Mouse (Mus musculus): ENCODE results near the gene Nxpe3. TPM values are rescaled to one million over a fixed set of nuclear protein-coding genes. Genes with fewer than 3 reads are reported as not detected.

Gene Nxpe3
- polyA plus RNA-seq, 1 experiment from 2014 or later, result 0.85 TPM

DNA sequence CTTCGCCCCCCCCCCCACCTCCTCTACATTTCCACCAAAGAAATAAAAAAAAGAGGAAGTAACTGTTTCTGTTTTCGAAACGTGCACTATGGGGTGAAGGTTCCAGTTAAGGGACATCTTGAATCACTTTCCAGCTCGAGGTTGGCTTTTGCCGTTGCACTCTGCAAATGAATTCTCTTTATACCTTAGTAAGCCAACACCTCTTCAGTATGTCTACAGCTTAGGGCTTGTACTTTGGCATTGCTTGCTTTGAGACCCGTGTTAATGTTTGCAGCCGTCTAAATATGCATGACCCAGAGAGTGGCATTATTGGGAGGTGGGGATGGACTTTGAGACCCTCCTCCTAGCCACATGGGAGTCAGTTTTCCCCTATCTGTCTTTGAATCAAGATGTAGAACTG lies 2.6 kb downstream of the Nxpe3 start:
- 66% methylated on average over 7 of the region's 7 CpGs for WGBS
- no peak overlapping the region for H3K4me3 ChIP-seq (replicated peaks; ENCODE audit: low read length)
- no peak for ATAC-seq (ENCODE audit: insufficient read depth, low FRiP score)
- H3K9ac ChIP-seq (ENCODE audit: low read length), result no peak overlapping the region
- H3K9me3 ChIP-seq (replicated peaks; ENCODE audit: control insufficient read depth, low read length), result no peaks in the 10 kb centered on the region
- H3K27me3 ChIP-seq (ENCODE audit: control insufficient read depth, insufficient read depth, low read length), result no peaks in the 10 kb centered on the region
- H3K4me1 ChIP-seq (ENCODE audit: control insufficient read depth, insufficient read depth, low read length), result peaks cover 14% of the 10 kb centered on the region
- no peak overlapping the region for H3K4me2 ChIP-seq (ENCODE audit: low read depth, low read length)
- H3K27ac ChIP-seq (ENCODE audit: low read length), result no peak overlapping the region
- H3K36me3 ChIP-seq (ENCODE audit: control insufficient read depth, insufficient read depth, low read length), result no peaks in the 10 kb centered on the region

DNA sequence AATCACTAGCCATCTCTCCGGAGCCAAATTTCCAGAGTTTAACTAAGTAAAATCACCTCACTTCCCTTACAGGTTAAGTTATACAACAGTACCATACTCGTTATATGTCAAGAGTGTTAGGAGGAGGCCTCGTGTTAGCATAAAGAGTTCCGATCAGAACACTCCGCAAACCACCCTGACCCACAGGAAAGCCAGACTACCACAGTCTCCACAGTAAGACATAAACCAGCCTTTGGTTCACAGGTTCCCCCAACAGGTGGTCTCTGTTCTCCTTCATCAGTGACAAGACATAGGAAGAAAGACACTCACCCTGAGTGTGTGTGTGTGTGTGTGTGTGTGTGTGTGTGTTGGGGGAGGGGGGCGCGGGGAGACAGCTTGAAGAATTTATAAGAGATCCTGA lies 3.7 kb downstream of the Nxpe3 start:
- ATAC-seq (ENCODE audit: insufficient read depth, low FRiP score), result no peak
- Histone ChIP-seq H3K27me3 (ENCODE audit: control insufficient read depth, insufficient read depth, low read length) (no peaks in the 10 kb centered on the region), H3K4me1 (ENCODE audit: control insufficient read depth, insufficient read depth, low read length) (peaks cover 14% of the 10 kb centered on the region), H3K9me3 (replicated peaks; ENCODE audit: control insufficient read depth, low read length) (no peaks in the 10 kb centered on the region), H3K27ac (ENCODE audit: low read length) (no peak overlapping the region), H3K4me2 (ENCODE audit: low read depth, low read length) (no peak overlapping the region), H3K9ac (ENCODE audit: low read length) (no peak overlapping the region), H3K4me3 (replicated peaks; ENCODE audit: low read length) (no peak overlapping the region), H3K36me3 (ENCODE audit: control insufficient read depth, insufficient read depth, low read length) (no peaks in the 10 kb centered on the region)
- 85% methylated on average over 7 of the region's 7 CpGs for WGBS

GRCm38 (mm10) chr16:55890346-55891136 lies 4.5 kb downstream of the Nxpe3 start:
- 86% methylated on average over 19 of the region's 19 CpGs for WGBS
- Histone ChIP-seq H3K4me2 (ENCODE audit: low read depth, low read length) (no peak overlapping the region), H3K4me3 (replicated peaks; ENCODE audit: low read length) (no peak overlapping the region), H3K27ac (ENCODE audit: low read length) (no peak overlapping the region), H3K9ac (ENCODE audit: low read length) (no peak overlapping the region), H3K9me3 (replicated peaks; ENCODE audit: control insufficient read depth, low read length) (no peaks in the 10 kb centered on the region), H3K36me3 (ENCODE audit: control insufficient read depth, insufficient read depth, low read length) (no peaks in the 10 kb centered on the region), H3K4me1 (ENCODE audit: control insufficient read depth, insufficient read depth, low read length) (peaks cover 11% of the 10 kb centered on the region), H3K27me3 (ENCODE audit: control insufficient read depth, insufficient read depth, low read length) (no peaks in the 10 kb centered on the region)
- no peak for ATAC-seq (ENCODE audit: insufficient read depth, low FRiP score)

DNA sequence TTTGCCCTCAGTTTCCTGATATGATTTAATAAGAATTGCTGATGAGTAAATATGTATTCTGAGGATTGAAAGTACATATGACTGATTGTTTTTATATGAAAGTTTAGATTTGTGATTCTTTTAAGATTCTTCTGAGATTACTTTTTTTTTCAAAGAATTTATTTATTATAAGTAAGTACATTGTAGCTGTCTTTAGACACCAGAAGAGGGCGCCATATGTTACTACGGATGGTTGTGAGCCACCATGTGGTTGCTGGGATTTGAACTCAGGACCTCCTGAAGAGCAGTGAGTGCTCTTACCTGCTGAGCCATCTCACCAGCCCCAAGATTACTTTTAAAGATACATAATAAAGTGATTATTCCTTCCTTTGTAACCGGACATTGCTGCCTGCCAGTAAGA lies 5.6 kb downstream of the Nxpe3 start:
- Histone ChIP-seq H3K4me2 (ENCODE audit: low read depth, low read length) (no peak overlapping the region), H3K36me3 (ENCODE audit: control insufficient read depth, insufficient read depth, low read length) (no peaks in the 10 kb centered on the region), H3K27ac (ENCODE audit: low read length) (no peak overlapping the region), H3K9me3 (replicated peaks; ENCODE audit: control insufficient read depth, low read length) (no peaks in the 10 kb centered on the region), H3K9ac (ENCODE audit: low read length) (no peak overlapping the region), H3K4me3 (replicated peaks; ENCODE audit: low read length) (no peak overlapping the region), H3K4me1 (ENCODE audit: control insufficient read depth, insufficient read depth, low read length) (peaks cover 6% of the 10 kb centered on the region), H3K27me3 (ENCODE audit: control insufficient read depth, insufficient read depth, low read length) (no peaks in the 10 kb centered on the region)
- ATAC-seq (ENCODE audit: insufficient read depth, low FRiP score), result no peak
- 77% methylated on average over 3 of the region's 3 CpGs for WGBS

GRCm38 (mm10) chr16:55888584-55888960 lies 6.5 kb downstream of the Nxpe3 start:
- Histone ChIP-seq H3K36me3 (ENCODE audit: control insufficient read depth, insufficient read depth, low read length) (no peaks in the 10 kb centered on the region), H3K27ac (ENCODE audit: low read length) (no peak overlapping the region), H3K9ac (ENCODE audit: low read length) (no peak overlapping the region), H3K4me1 (ENCODE audit: control insufficient read depth, insufficient read depth, low read length) (no peaks in the 10 kb centered on the region; the same call in 1 of the 2 replicates), H3K27me3 (ENCODE audit: control insufficient read depth, insufficient read depth, low read length) (no peaks in the 10 kb centered on the region), H3K4me2 (ENCODE audit: low read depth, low read length) (no peak overlapping the region), H3K4me3 (replicated peaks; ENCODE audit: low read length) (no peak overlapping the region), H3K9me3 (replicated peaks; ENCODE audit: control insufficient read depth, low read length) (no peaks in the 10 kb centered on the region)
- WGBS, result 79% methylated on average over 3 of the region's 3 CpGs
- no peak for ATAC-seq (ENCODE audit: insufficient read depth, low FRiP score)

GRCm38 (mm10) chr16:55887814-55888583 lies 7.1 kb downstream of the Nxpe3 start:
- no peak for ATAC-seq (ENCODE audit: insufficient read depth, low FRiP score)
- Histone ChIP-seq H3K9me3 (replicated peaks; ENCODE audit: control insufficient read depth, low read length) (no peaks in the 10 kb centered on the region), H3K4me2 (ENCODE audit: low read depth, low read length) (no peak overlapping the region), H3K4me1 (ENCODE audit: control insufficient read depth, insufficient read depth, low read length) (no peaks in the 10 kb centered on the region), H3K27ac (ENCODE audit: low read length) (no peak overlapping the region), H3K9ac (ENCODE audit: low read length) (no peak overlapping the region), H3K27me3 (ENCODE audit: control insufficient read depth, insufficient read depth, low read length) (no peaks in the 10 kb centered on the region), H3K4me3 (replicated peaks; ENCODE audit: low read length) (no peak overlapping the region), H3K36me3 (ENCODE audit: control insufficient read depth, insufficient read depth, low read length) (no peaks in the 10 kb centered on the region)
- WGBS, result 56% methylated on average over 7 of the region's 7 CpGs

DNA sequence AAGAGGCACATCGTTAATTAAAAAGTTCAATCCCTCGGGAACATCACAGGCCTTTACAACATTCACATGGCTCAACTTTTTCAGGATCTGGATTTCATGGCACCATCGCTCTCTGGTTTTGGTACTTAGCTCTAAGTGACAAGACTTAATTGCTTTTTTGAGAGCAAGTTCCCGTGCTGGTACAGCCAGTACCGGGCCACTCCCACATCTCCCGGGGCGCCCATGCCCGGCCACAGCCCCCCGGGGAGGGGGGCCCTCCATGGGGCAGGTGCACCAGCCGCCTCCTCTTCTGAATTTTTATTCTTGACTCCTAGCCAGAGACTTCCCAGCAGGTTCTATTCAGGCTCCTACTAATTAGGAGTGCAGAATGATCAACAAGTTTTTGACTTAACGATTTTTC lies 10.8 kb downstream of the Nxpe3 start:
- WGBS, result 81% methylated on average over 11 of the region's 11 CpGs
- Histone ChIP-seq H3K27me3 (ENCODE audit: control insufficient read depth, insufficient read depth, low read length) (no peaks in the 10 kb centered on the region), H3K4me2 (ENCODE audit: low read depth, low read length) (no peak overlapping the region), H3K4me1 (ENCODE audit: control insufficient read depth, insufficient read depth, low read length) (no peaks in the 10 kb centered on the region), H3K27ac (ENCODE audit: low read length) (no peak overlapping the region), H3K9me3 (replicated peaks; ENCODE audit: control insufficient read depth, low read length) (no peaks in the 10 kb centered on the region), H3K9ac (ENCODE audit: low read length) (no peak overlapping the region), H3K36me3 (ENCODE audit: control insufficient read depth, insufficient read depth, low read length) (no peaks in the 10 kb centered on the region), H3K4me3 (replicated peaks; ENCODE audit: low read length) (no peak overlapping the region)
- ATAC-seq (ENCODE audit: insufficient read depth, low FRiP score), result no peak

GRCm38 (mm10) chr16:55876025-55876424 lies 19.1 kb downstream of the Nxpe3 start:
- Histone ChIP-seq H3K4me2 (ENCODE audit: low read depth, low read length) (no peak overlapping the region), H3K27me3 (ENCODE audit: control insufficient read depth, insufficient read depth, low read length) (no peaks in the 10 kb centered on the region), H3K9me3 (replicated peaks; ENCODE audit: control insufficient read depth, low read length) (no peaks in the 10 kb centered on the region), H3K9ac (ENCODE audit: low read length) (no peak overlapping the region), H3K4me3 (replicated peaks; ENCODE audit: low read length) (no peak overlapping the region), H3K4me1 (ENCODE audit: control insufficient read depth, insufficient read depth, low read length) (no peaks in the 10 kb centered on the region), H3K36me3 (ENCODE audit: control insufficient read depth, insufficient read depth, low read length) (no peaks in the 10 kb centered on the region), H3K27ac (ENCODE audit: low read length) (no peak overlapping the region)
- 52% methylated on average over 6 of the region's 6 CpGs for WGBS
- no peak for ATAC-seq (ENCODE audit: insufficient read depth, low FRiP score)

GRCm38 (mm10) chr16:55863832-55864231 lies 31.3 kb downstream of the Nxpe3 start:
- H3K9ac ChIP-seq (ENCODE audit: low read length), result no peak overlapping the region
- 69% methylated on average over 4 of the region's 4 CpGs for WGBS
- H3K4me2 ChIP-seq (ENCODE audit: low read depth, low read length), result no peak overlapping the region
- H3K27me3 ChIP-seq (ENCODE audit: control insufficient read depth, insufficient read depth, low read length), result no peaks in the 10 kb centered on the region
- no peak overlapping the region for H3K27ac ChIP-seq (ENCODE audit: low read length)
- H3K9me3 ChIP-seq (replicated peaks; ENCODE audit: control insufficient read depth, low read length), result no peaks in the 10 kb centered on the region
- no peaks in the 10 kb centered on the region for H3K36me3 ChIP-seq (ENCODE audit: control insufficient read depth, insufficient read depth, low read length)
- H3K4me1 ChIP-seq (ENCODE audit: control insufficient read depth, insufficient read depth, low read length), result no peaks in the 10 kb centered on the region
- ATAC-seq (ENCODE audit: insufficient read depth, low FRiP score), result no peak
- no peak overlapping the region for H3K4me3 ChIP-seq (replicated peaks; ENCODE audit: low read length)

All from stomach, embryonic 16.5 days (tissue).